Mouse (Mus musculus) myocyte (in vitro differentiated cells): ENCODE data around the gene Prpf4.

ENCODE experiments used
- CEBPB ChIP-seq: IDR thresholded peaks from 2 replicates; pipeline ENCODE4 v1.6.1; 2011; ENCODE audit warnings: mild to moderate bottlenecking, moderate library complexity; ENCODE audit not compliant: poor library complexity, insufficient read depth, severe bottlenecking
- E2F4 ChIP-seq: IDR thresholded peaks from one replicate; pipeline ENCODE4 v1.6.1; 2011; ENCODE audit warnings: mild to moderate bottlenecking, control low read depth, moderate library complexity; ENCODE audit not compliant: insufficient read depth
- MAX ChIP-seq: IDR thresholded peaks from one replicate; pipeline ENCODE4 v1.6.1; 2011; ENCODE audit warnings: low read depth, mild to moderate bottlenecking, control low read depth
- MYOD1 ChIP-seq, 3 experiments: IDR thresholded peaks; one replicate each; pipeline ENCODE4 v1.6.1; 2011; ENCODE audit warnings: control low read depth in 2 of 3, low read depth in 2 of 3, mild to moderate bottlenecking in 2 of 3, moderate library complexity in 1 of 3; ENCODE audit not compliant: insufficient read length in 2 of 3, control insufficient read depth in 1 of 3
- MYOG ChIP-seq, 3 experiments: IDR thresholded peaks; one replicate each; pipeline ENCODE4 v1.6.1; 2011; ENCODE audit warnings: control low read depth in 2 of 3, low read depth in 2 of 3, mild to moderate bottlenecking in 2 of 3; ENCODE audit not compliant: insufficient read length in 2 of 3, control insufficient read depth in 1 of 3, insufficient read depth in 1 of 3
- POLR2A ChIP-seq: IDR thresholded peaks from one replicate; pipeline ENCODE4 v1.6.1; 2011; ENCODE audit warnings: low read depth, mild to moderate bottlenecking, control low read depth, moderate library complexity; ENCODE audit not compliant: insufficient read length
- POLR2AphosphoS2 ChIP-seq: IDR thresholded peaks from one replicate; pipeline ENCODE4 v1.6.1; 2011; ENCODE audit warnings: low read depth, control low read depth; ENCODE audit not compliant: insufficient read length
- REST ChIP-seq: IDR thresholded peaks from one replicate; pipeline ENCODE4 v1.6.1; 2011; ENCODE audit warnings: mild to moderate bottlenecking, control low read depth, moderate library complexity; ENCODE audit not compliant: insufficient read depth, insufficient read length
- TCF12 ChIP-seq: IDR thresholded peaks from one replicate; pipeline ENCODE4 v1.6.1; 2011; ENCODE audit warnings: mild to moderate bottlenecking, control low read depth; ENCODE audit not compliant: poor library complexity, insufficient read depth, severe bottlenecking
- USF1 ChIP-seq: IDR thresholded peaks from one replicate; pipeline ENCODE4 v1.6.1; 2011; ENCODE audit warnings: low read depth, mild to moderate bottlenecking, control low read depth, moderate library complexity

DNA sequence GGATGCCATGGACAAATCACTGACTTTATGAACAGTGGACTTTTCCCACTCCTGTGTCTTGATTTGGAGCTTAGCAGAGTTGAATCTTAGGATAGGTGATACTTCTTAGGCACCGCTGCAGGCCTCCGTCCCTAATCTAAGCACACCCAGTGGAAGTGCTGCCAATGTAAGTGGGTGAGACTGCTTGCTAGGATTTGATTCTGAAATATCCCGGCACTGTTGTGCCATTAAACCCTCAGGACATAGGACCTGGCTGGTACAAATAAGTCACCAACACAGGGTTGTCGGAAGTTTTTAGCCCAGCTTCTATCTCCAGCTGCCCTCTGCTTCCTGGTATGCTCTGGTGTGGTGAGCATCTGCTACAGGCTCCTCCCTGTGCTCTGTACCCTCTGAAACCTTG lies 17.3 kb downstream of the Prpf4 start:
- no peak for TF ChIP-seq POLR2A
- TF ChIP-seq POLR2AphosphoS2, result no peak
- no peak for TF ChIP-seq MYOG (IDR thresholded peaks at IDR 0.05; ENCODE audit: control insufficient read depth in 1 of 3, insufficient read depth in 1 of 3, insufficient read length in 2 of 3, low read depth in 2 of 3)
- TF ChIP-seq MYOD1 (IDR thresholded peaks at IDR 0.05; ENCODE audit: control insufficient read depth in 1 of 3, insufficient read length in 2 of 3, low read depth in 2 of 3), result no peak
- TF ChIP-seq TCF12, result no peak
- no peak for TF ChIP-seq USF1
- TF ChIP-seq E2F4, result no peak
- no peak for TF ChIP-seq REST
- no peak for TF ChIP-seq MAX
- no peak for TF ChIP-seq CEBPB
